Mouse (Mus musculus) brown adipose tissue, adult 24 weeks (tissue): ENCODE measurements around the gene Cxcl15. TPM values are rescaled to one million over a fixed set of nuclear protein-coding genes. Genes with fewer than 3 reads are reported as not detected.

Experiments
- H3K27ac ChIP-seq: fragments of 200-500 bp; replicated peaks from 2 replicates; pipeline ENCODE4 v1.5.1; 2012; ENCODE audit warnings: low read depth, mild to moderate bottlenecking, low read length
- H3K4me1 ChIP-seq: fragments of 200-500 bp; 2 replicates; pipeline ENCODE4 v1.6.1; 2012; ENCODE audit warnings: low read length, mixed read lengths; ENCODE audit not compliant: control insufficient read depth, insufficient read depth, insufficient read length
- H3K4me3 ChIP-seq: fragments of 200-500 bp; 2 replicates; pipeline ENCODE4 v1.5.1; 2012; ENCODE audit warnings: low read depth, mild to moderate bottlenecking, low read length, moderate library complexity; ENCODE audit not compliant: insufficient read depth
- polyA plus RNA-seq: library from polyadenylated mRNA; stranded (reverse); fragments of >200 nt; gene quantifications from 2 replicates; pipeline ENCODE4 v1.2.4, GENCODE M21; 2012; ENCODE audit not compliant: missing spikeins, insufficient read depth, insufficient read length

Gene Cxcl15
- not detected in 2 replicates for polyA plus RNA-seq

GRCm38 (mm10) chr5:90794195-90794625 is at the start of gene Cxcl15:
Gene Cxcl15 (plus strand): TSS chr5:90794534.
- Histone ChIP-seq H3K4me3 (no peak within 1 kb of the TSS), H3K4me1 (peaks cover 9% of the 10 kb centered on the region; the same call in 1 of the 2 replicates), H3K27ac (no peak within 1 kb of the TSS)

DNA sequence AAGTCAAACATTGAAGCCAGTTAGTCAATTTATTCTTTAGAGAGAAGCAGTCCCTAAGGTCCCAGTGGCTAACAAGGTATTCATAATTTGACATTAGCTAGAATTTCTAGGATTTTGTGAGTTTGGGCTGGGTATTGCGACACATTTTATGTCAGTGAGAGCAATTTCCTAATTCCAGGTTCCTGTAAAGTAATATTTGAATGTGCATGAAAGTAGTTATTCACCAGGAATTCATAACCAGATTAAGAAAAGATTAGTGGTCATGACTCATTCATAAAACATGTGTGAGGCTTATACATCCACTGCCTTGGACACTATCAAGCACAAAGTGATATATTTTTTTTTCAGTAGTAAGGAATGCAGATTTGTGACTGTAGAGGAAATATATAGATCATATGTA is 40.4 kb upstream of the Cxcl15 start:
- no peak overlapping the region for H3K27ac ChIP-seq
- no peak overlapping the region for H3K4me3 ChIP-seq
- H3K4me1 ChIP-seq, result peaks cover 7% of the 10 kb centered on the region; the same call in 1 of the 2 replicates

DNA sequence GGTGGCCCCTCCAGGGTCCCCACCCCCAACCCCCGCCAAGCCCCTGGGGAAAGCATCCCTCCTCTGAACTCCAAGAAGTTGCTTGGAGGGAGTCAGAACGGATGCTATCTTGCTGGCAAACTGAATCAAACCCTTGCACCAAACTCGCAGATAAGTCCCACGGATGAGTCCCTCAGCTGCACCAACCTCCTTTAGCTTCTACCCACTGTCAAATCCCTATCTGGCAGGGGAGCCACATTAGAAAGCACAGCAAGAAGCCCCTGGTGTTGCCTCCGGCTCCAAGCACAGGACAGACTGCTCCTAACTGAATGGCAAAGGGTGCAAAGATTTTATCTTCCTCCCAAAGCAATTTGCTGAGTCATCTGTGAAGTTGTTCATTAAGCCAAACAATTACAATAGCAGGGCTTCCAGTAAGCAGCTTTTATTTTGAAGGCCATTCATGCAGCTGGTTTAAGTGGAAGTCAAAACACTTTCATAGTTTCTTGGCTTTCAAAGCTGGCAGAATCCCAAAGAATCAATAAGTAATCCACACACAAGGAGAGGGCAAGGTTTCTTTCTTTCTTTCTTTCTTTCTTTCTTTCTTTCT is 36.2 kb upstream of the Cxcl15 start:
- no peak overlapping the region for H3K27ac ChIP-seq
- no peak overlapping the region for H3K4me3 ChIP-seq
- peaks cover 7% of the 10 kb centered on the region; the same call in 1 of the 2 replicates for H3K4me1 ChIP-seq

DNA sequence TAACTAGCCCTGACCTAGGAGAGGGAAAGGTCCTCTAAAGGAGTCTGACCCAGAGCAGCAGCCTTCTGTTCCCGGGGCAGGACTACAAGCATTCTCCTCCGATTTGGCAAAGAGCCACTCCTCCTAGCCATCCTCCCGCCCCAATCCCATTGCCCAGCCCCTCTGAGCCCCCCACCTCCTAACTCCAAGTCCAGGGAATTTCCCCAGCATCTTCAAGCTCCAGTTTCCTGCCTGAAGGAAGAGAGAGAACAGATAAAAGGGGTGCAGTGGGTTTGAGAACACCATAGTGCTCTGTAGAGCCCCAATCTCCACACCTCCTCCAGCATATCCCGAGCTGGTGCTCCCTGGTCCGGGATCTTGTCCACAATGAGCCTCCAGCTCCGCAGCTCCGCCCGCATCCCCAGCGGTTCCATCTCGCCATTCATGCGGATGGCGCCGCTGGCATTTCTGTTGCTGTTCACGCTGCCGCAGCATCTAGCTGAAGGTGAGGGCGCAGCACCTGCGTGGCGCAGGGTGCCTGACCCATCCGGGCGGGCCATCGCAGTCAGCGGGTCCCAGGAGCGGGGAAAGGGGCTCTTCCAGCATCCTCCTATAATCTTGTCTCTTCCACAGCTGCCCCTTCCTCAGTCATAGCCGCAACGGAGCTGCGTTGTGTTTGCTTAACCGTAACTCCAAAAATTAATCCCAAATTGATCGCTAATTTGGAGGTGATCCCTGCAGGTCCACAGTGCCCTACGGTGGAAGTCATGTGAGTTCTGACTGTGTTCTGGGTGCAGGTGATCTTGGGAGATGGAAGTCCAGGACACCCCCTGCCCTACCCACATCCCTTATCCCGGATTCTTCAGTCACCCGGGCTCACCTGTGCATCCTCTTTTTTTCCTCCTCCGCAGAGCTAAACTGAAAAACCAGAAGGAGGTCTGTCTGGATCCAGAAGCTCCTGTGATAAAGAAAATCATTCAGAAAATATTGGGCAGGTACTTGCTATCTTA is 35.0 kb upstream of the Cxcl15 start, which contains the start of gene Cxcl5:
Cxcl5 (plus strand) TSS at position 284 of the 989 bp plus-strand sequence.
- Histone ChIP-seq H3K27ac (no peak within 1 kb of the TSS), H3K4me3 (no peak within 1 kb of the TSS), H3K4me1 (peaks cover 7% of the 10 kb centered on the region; the same call in 1 of the 2 replicates)

- H3K27ac ChIP-seq, result no peak overlapping the region
- no peak overlapping the region for H3K4me3 ChIP-seq
- H3K4me1 ChIP-seq, result peaks cover 7% of the 10 kb centered on the region; the same call in 1 of the 2 replicates
These were observed 34.0 kb upstream of the Cxcl15 start for GRCm38 (mm10) chr5:90760303-90760702.

DNA sequence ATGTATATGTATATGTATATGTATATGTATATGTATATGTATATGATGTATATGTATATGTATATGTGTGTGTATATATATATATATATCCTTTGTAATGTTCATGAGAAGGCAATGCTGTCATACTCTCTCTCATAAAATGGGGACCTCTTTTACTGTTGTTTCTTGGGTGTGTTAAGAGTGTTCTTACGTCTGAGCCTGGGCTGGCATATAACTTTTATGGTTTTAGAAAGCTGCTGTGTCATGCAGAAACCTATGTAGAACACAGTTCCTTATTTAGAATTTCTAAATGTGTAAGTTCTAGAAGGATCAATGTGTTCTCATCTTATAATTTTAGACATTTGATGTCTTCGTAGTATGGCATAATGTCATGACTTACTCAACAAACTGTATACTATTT is 33.5 kb upstream of the Cxcl15 start:
- no peak overlapping the region for H3K4me3 ChIP-seq
- peaks cover 7% of the 10 kb centered on the region; the same call in 1 of the 2 replicates for H3K4me1 ChIP-seq

GRCm38 (mm10) chr5:90761834-90762233 is 32.5 kb upstream of the Cxcl15 start:
- Histone ChIP-seq H3K4me1 (peaks cover 7% of the 10 kb centered on the region; the same call in 1 of the 2 replicates), H3K27ac (no peak overlapping the region), H3K4me3 (no peak overlapping the region)

More for the DNA sequence above, 33.5 kb upstream of the Cxcl15 start:
- H3K27ac ChIP-seq, result no peak overlapping the region

GRCm38 (mm10) chr5:90763912-90764665 is 30.2 kb upstream of the Cxcl15 start:
- Histone ChIP-seq H3K4me1 (0 out of 2 replicates have a peak, but pooled peaks cover 3% of the 10 kb centered on the region), H3K4me3 (no peak overlapping the region), H3K27ac (no peak overlapping the region)

DNA sequence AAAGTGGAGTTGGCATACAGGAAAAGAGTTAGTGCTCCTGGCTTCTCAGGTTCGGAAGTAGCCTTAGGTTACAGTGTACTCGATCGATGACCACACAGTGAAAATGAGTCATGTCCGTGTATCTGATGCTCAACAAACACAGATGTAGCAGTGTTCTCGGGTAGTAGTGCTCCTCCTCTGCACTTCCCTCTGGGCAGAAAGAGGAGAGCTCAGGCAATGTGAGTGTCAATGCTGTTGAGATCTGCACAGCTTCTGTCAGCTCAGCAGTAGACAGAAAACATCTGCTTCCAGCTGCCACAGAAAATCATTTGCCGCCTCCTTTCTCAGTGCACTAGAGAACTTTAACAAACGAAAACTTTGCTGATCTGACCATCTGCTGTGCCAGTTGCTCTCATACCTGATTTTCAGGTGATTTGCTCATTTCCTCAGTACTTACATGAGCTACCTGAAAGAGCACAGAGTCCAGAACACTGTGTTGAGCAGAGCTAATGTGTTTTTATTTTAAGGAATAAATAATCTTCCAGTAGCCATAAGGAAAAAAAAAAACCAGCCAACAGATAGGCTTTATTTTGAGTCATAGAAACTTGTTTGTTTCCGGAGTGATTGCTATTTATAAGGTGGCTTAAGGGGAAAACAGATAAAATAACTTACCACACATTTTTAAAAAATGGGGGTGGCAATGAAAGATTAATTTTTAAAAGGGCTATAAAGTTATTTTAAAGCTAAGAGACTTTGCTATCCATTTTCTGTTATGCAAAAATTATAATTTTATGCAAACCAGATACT is 28.3 kb upstream of the Cxcl15 start:
- Histone ChIP-seq H3K4me3 (no peak overlapping the region), H3K4me1 (0 out of 2 replicates have a peak, but pooled peaks cover 3% of the 10 kb centered on the region)

GRCm38 (mm10) chr5:90768218-90768617 is 26.1 kb upstream of the Cxcl15 start, which contains the start of gene Ppbp:
Gene Ppbp (plus strand): TSS chr5:90768518.
- Histone ChIP-seq H3K4me3 (no peak within 1 kb of the TSS), H3K27ac (no peak within 1 kb of the TSS), H3K4me1 (peaks cover 11% of the 10 kb centered on the region; the same call in 1 of the 2 replicates)

More for the DNA sequence above, 28.3 kb upstream of the Cxcl15 start:
- H3K27ac ChIP-seq, result no peak overlapping the region

GRCm38 (mm10) chr5:90771369-90771768 is 23.0 kb upstream of the Cxcl15 start:
- H3K27ac ChIP-seq, result 0 out of 2 replicates have a peak overlapping the region, but pooled peaks have one; percentile 30
- H3K4me1 ChIP-seq, result peaks cover 11% of the 10 kb centered on the region; the same call in 1 of the 2 replicates
- H3K4me3 ChIP-seq, result no peak overlapping the region

DNA sequence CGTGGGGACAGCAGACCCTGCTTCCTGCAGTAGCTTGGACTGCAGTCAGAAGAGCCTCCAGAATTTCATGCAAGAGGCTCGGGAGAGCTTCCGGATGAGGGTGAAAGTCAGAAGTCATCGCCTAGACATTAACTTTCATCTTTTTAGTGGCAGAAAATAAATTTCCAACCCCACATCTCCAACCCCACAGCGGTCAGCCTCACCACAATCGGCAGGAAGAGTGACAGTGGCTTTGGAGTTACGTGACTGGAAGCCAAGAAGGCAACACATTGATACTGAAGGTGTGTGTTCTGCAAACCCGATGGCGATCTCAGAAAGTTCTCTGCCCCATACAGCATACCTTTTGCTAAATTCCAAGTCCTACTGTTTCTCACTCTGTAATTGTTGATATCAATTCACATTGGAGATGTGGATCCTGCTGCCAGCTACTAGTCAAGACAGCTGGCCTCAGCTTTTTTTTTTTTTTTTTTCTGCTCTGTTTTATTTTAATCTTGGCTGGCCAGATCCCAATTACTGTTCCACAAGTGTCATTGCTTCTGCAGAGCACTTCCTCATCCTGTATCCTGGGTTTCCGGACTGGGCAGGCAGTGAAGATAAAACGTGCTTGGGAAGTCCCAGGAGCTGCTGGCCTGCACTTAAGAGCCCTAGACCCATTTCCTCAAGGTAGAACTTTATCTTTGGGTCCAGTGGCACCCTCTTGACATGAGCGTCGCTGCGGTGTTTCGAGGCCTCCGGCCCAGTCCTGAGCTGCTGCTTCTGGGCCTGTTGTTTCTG is 22.3 kb upstream of the Cxcl15 start, which contains the start of gene Pf4:
Pf4 (plus strand) TSS at position 556 of the 774 bp plus-strand sequence.
- H3K4me1 ChIP-seq, result peaks cover 11% of the 10 kb centered on the region; the same call in 1 of the 2 replicates
- H3K4me3 ChIP-seq, result peak within 1 kb of the TSS; percentile 40
- peak within 1 kb of the TSS; percentile 72 for H3K27ac ChIP-seq

DNA sequence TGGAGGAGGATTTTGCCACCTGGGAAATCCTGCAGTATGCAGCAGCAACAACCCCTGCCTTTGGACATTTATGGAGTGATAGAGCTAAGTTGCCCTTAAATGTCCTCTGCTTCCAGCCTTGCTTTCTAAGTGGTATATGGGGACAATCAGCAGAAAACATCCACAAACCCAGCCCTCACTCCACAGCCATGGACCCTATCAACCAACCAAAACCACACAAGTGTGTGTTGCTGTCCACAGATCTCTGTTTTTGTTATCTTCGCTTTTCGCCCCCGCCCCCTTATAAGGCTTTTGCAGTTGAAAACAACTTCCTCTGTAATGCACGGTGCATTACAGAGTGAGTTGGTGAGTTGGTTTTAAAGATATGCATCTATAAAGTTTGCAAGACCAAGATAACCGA is 18.8 kb upstream of the Cxcl15 start:
- no peak overlapping the region for H3K4me3 ChIP-seq
- H3K4me1 ChIP-seq, result peaks cover 8% of the 10 kb centered on the region; the same call in 1 of the 2 replicates
- H3K27ac ChIP-seq, result no peak overlapping the region
